Mouse (Mus musculus) heart, embryonic 11.5 days (tissue): ENCODE data around the gene Nxpe4. TPM values are rescaled to one million over a fixed set of nuclear protein-coding genes. Genes with fewer than 3 reads are reported as not detected.

Source experiments
- ATAC-seq: fragments of 200-750 bp; cut with Nextera tagmentation; replicated peaks from 2 replicates; pipeline ENCODE4 v1.8.0; 2017; ENCODE audit warnings: moderate library complexity; ENCODE audit not compliant: insufficient number of reproducible peaks, low FRiP score, low TSS enrichment
- H3K27ac ChIP-seq: fragments of 300-500 bp; sonication (generic); 2 replicates; pipeline ENCODE4 v1.5.1; 2014; ENCODE audit warnings: mild to moderate bottlenecking, low read depth, low read length
- H3K27me3 ChIP-seq: fragments of 300-500 bp; sonication (generic); 2 replicates; pipeline ENCODE4 v1.6.1; 2014; ENCODE audit warnings: mild to moderate bottlenecking, low read length, mixed read lengths; ENCODE audit not compliant: control insufficient read depth, insufficient read depth
- H3K36me3 ChIP-seq: fragments of 300-500 bp; sonication (generic); 2 replicates; pipeline ENCODE4 v1.6.1; 2014; ENCODE audit warnings: mild to moderate bottlenecking, low read length, moderate library complexity, mixed read lengths; ENCODE audit not compliant: control insufficient read depth, insufficient read depth
- H3K4me1 ChIP-seq: fragments of 300-500 bp; sonication (generic); 2 replicates; pipeline ENCODE4 v1.6.1; 2014; ENCODE audit warnings: low read length; ENCODE audit not compliant: control insufficient read depth, insufficient read depth
- H3K4me2 ChIP-seq: fragments of 300-500 bp; sonication (generic); 2 replicates; pipeline ENCODE4 v1.6.1; 2014; ENCODE audit warnings: mild to moderate bottlenecking, moderate library complexity
- H3K4me3 ChIP-seq: fragments of 300-500 bp; sonication (generic); 2 replicates; pipeline ENCODE4 v1.5.1; 2014; ENCODE audit warnings: low read depth, low read length
- H3K9ac ChIP-seq: fragments of 300-500 bp; sonication (generic); 2 replicates; pipeline ENCODE4 v1.6.1; 2014; ENCODE audit warnings: mild to moderate bottlenecking, low read depth, low read length, moderate library complexity
- H3K9me3 ChIP-seq: fragments of 300-500 bp; sonication (generic); replicated peaks from 2 replicates; pipeline ENCODE4 v1.6.1; 2016; ENCODE audit warnings: low read length; ENCODE audit not compliant: control insufficient read depth
- WGBS: fragments of 180-500 bp; shearing (Covaris S2); extraction: QIAGEN DNeasy Blood & Tissue Kit; methylation state at CpG from one replicate; pipeline ENCODE4 v1.1.7; 2014; ENCODE audit not compliant: insufficient replicate concordance; 5-methylcytosine and 5-hydroxymethylcytosine counted together
- polyA plus RNA-seq: library from polyadenylated mRNA; unstranded; fragments of >200 nt; fragmentation: Nextera tagmentation; extraction: Ambion mirVana; gene quantifications from 2 replicates; pipeline ENCODE4 v1.2.1, GENCODE M21; 2014

Gene Nxpe4
- polyA plus RNA-seq, 1 experiment from 2014 or later: 2.6 TPM

DNA sequence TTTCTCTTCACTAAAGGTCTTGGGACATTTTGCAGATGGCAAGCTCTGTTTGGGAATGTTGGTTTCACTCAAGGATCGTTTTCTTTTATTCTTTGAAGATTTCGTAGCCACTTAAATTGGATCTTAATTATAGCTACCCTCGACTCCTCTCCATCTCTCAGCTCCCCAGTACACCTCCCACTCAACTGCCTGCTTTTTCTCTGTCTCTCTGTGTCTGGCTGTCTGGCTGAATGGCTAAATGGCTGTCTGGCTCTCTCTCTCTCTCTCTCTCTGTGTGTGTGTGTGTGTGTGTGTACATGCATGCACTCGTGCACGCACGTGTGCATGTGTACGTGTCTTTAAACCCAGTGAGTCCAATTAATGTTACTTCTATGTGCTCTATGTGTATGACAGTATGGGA, 19.5 kb downstream of the Nxpe4 start:
- H3K9me3 ChIP-seq: no peaks in the 10 kb centered on the region
- ATAC-seq: no peak
- no peak overlapping the region for H3K4me2 ChIP-seq
- no peak overlapping the region for H3K9ac ChIP-seq
- H3K4me3 ChIP-seq: no peak overlapping the region
- 78% methylated on average over 7 of the region's 7 CpGs for WGBS
- H3K27ac ChIP-seq: no peak overlapping the region
- no peaks in the 10 kb centered on the region for H3K36me3 ChIP-seq
- no peaks in the 10 kb centered on the region for H3K27me3 ChIP-seq
- H3K4me1 ChIP-seq: peaks cover 4% of the 10 kb centered on the region; the same call in 1 of the 2 replicates

DNA sequence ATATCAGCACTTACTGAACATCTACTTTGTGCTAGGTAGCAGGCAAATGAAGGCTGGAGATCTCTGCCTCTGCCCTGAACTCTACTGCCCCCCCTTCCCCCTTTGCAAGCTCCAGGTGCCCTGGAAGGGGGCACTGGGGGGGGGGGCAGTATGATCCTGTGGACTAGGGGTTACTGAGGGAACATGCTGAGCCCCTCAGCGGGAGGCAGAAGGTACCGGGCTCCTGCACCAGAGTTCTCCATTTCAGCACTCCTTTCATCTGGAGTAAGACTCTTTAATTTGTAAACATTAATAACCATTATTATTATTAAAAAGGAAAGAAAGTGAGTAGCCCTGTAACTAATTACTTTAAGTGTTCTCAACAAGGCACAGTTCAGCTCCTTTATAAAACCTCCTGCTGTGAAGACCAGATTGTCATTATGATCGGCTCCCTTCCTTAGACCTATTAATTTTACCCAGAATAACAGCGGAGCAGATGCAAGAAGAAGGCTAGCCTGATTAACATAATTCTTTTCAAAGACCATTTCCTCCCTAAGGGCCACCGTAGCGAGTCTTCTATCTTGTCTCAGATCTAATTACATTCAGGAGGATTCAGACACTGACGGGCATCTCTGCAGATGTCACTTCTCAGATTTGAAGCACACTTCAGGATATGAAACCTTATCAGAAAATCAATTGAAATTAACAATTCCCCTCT, 21.0 kb downstream of the Nxpe4 start:
- no peak for ATAC-seq
- no peaks in the 10 kb centered on the region for H3K9me3 ChIP-seq
- H3K4me3 ChIP-seq: no peak overlapping the region
- peaks cover 4% of the 10 kb centered on the region; the same call in 1 of the 2 replicates for H3K4me1 ChIP-seq
- H3K27ac ChIP-seq: no peak overlapping the region
- H3K4me2 ChIP-seq: no peak overlapping the region
- no peaks in the 10 kb centered on the region for H3K27me3 ChIP-seq
- H3K36me3 ChIP-seq: no peaks in the 10 kb centered on the region
- WGBS: 72% methylated on average over 7 of the region's 7 CpGs
- no peak overlapping the region for H3K9ac ChIP-seq

DNA sequence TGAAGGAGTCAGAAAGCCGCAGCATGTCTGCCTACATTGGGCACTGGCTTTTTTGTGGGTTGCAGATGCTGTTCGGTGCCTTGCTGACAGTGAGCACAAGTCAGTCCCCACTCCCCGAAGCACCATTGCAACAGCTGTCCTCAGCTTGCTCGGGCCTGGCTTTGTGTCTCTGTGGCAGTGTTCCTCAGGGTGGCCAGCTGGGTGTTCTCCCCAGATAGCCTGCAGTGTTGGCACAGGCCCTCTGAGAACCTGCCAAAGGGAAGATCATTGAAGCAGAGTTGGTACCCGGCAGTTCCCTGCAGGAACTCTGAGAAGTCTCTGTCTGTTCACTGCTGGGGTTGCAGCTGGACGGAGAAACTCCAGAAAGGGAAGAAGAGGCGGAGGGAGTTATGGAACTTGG, 22.5 kb downstream of the Nxpe4 start:
- no peaks in the 10 kb centered on the region for H3K27me3 ChIP-seq
- H3K9ac ChIP-seq: no peak overlapping the region
- H3K36me3 ChIP-seq: no peaks in the 10 kb centered on the region
- no peak for ATAC-seq
- no peak overlapping the region for H3K4me3 ChIP-seq
- no peaks in the 10 kb centered on the region for H3K9me3 ChIP-seq
- peaks cover 4% of the 10 kb centered on the region; the same call in 1 of the 2 replicates for H3K4me1 ChIP-seq
- WGBS: 80% methylated on average over 7 of the region's 7 CpGs
- H3K4me2 ChIP-seq: no peak overlapping the region
- no peak overlapping the region for H3K27ac ChIP-seq

DNA sequence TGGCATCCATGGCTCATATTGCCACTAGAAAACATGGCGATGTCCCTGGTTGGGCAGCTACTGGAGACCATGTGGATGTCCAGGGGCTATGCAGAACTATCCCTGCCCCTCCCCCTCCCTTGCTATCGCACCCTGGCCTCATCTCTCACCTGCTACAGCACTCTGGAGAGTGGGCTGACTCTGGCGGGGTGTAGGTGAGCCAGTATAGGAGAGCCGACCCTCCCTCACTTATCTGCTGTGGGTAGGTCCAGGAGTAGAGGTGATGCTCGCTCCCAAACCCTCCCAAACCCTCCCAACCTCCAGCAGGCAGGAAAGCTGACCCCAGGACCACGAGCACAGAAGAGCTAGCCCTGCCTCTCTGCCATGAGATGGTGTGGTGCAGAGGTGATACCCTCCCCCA, 27.0 kb downstream of the Nxpe4 start:
- Histone ChIP-seq H3K27me3 (no peaks in the 10 kb centered on the region), H3K36me3 (no peaks in the 10 kb centered on the region), H3K4me3 (no peak overlapping the region), H3K27ac (no peak overlapping the region), H3K9me3 (no peaks in the 10 kb centered on the region), H3K9ac (no peak overlapping the region), H3K4me2 (no peak overlapping the region), H3K4me1 (no peaks in the 10 kb centered on the region)
- WGBS: 72% methylated on average over 6 of the region's 6 CpGs
- ATAC-seq: no peak

DNA sequence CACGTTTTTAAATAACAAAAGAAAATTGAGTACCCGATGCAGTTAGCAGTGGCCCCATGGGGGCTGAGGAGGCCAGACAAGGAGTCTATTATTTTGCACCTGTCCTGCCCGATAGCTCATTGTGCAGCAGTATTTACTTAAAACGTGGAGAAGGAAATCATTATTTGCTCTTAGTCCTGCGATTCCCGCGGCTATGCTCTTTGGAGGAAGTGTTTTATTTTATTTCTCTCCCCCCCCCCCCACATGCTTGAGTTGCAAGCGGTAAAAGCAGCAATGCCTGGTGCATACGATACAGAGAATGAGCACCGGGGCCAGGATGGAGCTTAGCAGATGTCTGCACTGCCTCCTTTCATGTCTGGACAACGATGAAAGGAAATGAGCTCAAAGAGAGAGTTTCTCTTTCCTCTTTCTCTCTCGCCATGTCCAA, 35.6 kb downstream of the Nxpe4 start:
- no peaks in the 10 kb centered on the region for H3K9me3 ChIP-seq
- H3K36me3 ChIP-seq: no peaks in the 10 kb centered on the region
- H3K4me3 ChIP-seq: no peak overlapping the region
- 66% methylated on average over 12 of the region's 12 CpGs for WGBS
- H3K27me3 ChIP-seq: no peaks in the 10 kb centered on the region
- H3K4me2 ChIP-seq: no peak overlapping the region
- H3K9ac ChIP-seq: no peak overlapping the region
- H3K4me1 ChIP-seq: no peaks in the 10 kb centered on the region
- no peak for ATAC-seq
- no peak overlapping the region for H3K27ac ChIP-seq

DNA sequence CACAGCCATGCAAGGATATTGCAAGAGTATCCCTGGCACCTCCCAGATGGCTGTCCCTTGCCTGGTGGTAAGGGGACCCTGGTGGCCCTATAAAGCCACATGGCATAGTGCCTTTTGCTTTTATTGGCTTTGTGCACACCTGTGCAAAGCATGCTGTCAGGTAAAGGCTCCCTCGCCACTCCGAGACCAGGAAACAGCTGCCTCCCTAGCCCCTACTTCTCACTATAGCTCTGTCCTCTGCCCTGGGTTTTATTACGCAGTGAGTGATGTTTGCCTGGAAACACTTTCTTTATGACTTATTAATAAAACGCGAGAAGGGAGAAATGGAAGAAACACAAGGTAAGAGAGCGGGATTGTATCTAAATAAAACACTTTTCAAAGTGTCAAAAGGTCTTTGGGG, 49.1 kb downstream of the Nxpe4 start:
- Histone ChIP-seq H3K4me1 (no peaks in the 10 kb centered on the region), H3K27me3 (no peaks in the 10 kb centered on the region), H3K36me3 (no peaks in the 10 kb centered on the region), H3K9me3 (no peaks in the 10 kb centered on the region), H3K4me3 (no peak overlapping the region), H3K27ac (no peak overlapping the region), H3K9ac (no peak overlapping the region), H3K4me2 (no peak overlapping the region)
- WGBS: 77% methylated on average over 6 of the region's 6 CpGs
- no peak for ATAC-seq

DNA sequence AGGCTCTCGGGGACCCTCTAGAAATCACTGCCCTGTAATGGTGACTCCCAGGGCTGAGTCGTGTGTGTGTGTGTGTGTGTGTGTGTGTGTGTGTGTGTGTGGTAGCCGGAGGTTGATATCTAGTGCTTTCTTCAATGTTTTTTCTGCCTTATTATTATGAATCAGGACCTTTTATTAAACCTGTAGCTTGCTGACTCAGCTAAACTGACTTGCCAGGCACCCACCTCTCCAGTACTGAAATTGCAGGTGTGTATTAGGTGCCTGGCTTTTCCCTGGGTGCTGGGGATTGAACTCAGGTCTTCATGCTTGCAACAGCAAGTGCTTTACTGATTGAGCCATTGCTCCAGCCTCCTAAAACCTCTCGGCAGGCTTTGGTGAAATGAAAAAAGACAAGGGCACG, 50.1 kb downstream of the Nxpe4 start:
- no peaks in the 10 kb centered on the region for H3K36me3 ChIP-seq
- no peak overlapping the region for H3K4me3 ChIP-seq
- no peaks in the 10 kb centered on the region for H3K4me1 ChIP-seq
- H3K4me2 ChIP-seq: no peak overlapping the region
- no peaks in the 10 kb centered on the region for H3K27me3 ChIP-seq
- no peak overlapping the region for H3K9ac ChIP-seq
- no peak overlapping the region for H3K27ac ChIP-seq
- H3K9me3 ChIP-seq: no peaks in the 10 kb centered on the region
- ATAC-seq: no peak
- 75% methylated on average over 5 of the region's 5 CpGs for WGBS

DNA sequence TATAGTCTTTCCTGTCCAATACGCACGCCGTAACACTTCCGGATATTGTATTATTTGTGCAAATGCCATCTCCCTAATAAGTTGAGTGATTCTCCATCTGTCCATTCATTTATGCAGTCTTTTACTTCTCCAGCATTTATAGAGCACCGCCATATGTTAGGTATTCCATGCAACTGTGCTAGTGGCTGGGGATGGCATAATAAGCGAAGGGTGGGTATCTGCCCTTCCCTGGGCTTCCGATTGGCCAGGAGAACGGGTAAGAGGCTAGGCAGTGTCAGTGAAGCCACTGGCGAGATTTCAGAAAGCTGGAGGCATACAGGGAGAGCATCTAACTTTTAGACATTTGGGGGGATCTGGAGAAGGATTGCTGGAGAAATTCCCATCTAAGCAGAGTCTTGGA, 52.9 kb downstream of the Nxpe4 start:
- H3K4me2 ChIP-seq: no peak overlapping the region
- H3K27me3 ChIP-seq: no peaks in the 10 kb centered on the region
- H3K9ac ChIP-seq: no peak overlapping the region
- H3K27ac ChIP-seq: no peak overlapping the region
- no peak overlapping the region for H3K4me3 ChIP-seq
- H3K36me3 ChIP-seq: no peaks in the 10 kb centered on the region
- H3K9me3 ChIP-seq: no peaks in the 10 kb centered on the region
- no peak for ATAC-seq
- WGBS: 84% methylated on average over 9 of the region's 9 CpGs
- H3K4me1 ChIP-seq: no peaks in the 10 kb centered on the region
